Mouse (Mus musculus): ENCODE data around the gene Fmnl2. TPM values are rescaled to one million over a fixed set of nuclear protein-coding genes. Genes with fewer than 3 reads are reported as not detected.

The Fmnl2 gene
- polyA plus RNA-seq, 1 experiment from 2014 or later, result 19.5 TPM

DNA sequence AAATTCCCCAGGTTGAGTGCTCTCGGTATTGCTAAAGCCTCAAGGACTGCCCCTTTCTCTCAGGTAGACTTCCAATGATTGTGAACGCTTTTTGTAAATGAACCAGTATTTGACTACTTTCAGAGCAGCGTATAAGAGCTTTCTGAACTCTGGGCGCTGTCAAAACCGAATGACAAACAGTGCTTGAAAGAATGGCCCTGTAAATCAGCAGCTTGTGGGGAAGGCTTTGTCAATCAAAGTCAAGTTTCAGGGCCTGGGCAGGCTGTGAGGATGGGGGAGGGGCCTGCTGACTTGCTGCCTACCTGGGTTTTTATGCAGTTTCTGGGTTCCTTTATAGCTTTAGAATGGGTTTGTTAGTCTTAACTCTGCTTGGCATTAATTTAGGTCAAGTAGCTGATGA is 56.1 kb downstream of the Fmnl2 start:
- Histone ChIP-seq H3K36me3 (ENCODE audit: control insufficient read depth, insufficient read depth, low read length) (no peaks in the 10 kb centered on the region), H3K4me3 (ENCODE audit: low read depth, low read length) (no peak overlapping the region), H3K9me3 (ENCODE audit: control insufficient read depth, low read length) (no peaks in the 10 kb centered on the region), H3K4me1 (replicated peaks; ENCODE audit: control insufficient read depth, insufficient read depth, low read length) (no peaks in the 10 kb centered on the region), H3K27me3 (ENCODE audit: control insufficient read depth, insufficient read depth, low read length) (no peaks in the 10 kb centered on the region), H3K9ac (ENCODE audit: low read depth, low read length) (no peak overlapping the region), H3K4me2 (replicated peaks; ENCODE audit: low read depth, low read length) (no peak overlapping the region), H3K27ac (ENCODE audit: low read depth, low read length) (no peak overlapping the region)
- 17% methylated on average over 5 of the region's 5 CpGs for WGBS
- no peak for ATAC-seq (ENCODE audit: low FRiP score)
- DNase-seq (ENCODE audit: low spot score), result no peak

GRCm38 (mm10) chr2:52915536-52915935 is 57.9 kb downstream of the Fmnl2 start:
- H3K4me1 ChIP-seq (replicated peaks; ENCODE audit: control insufficient read depth, insufficient read depth, low read length), result no peaks in the 10 kb centered on the region
- DNase-seq (ENCODE audit: low spot score) (no peak), ATAC-seq (ENCODE audit: low FRiP score) (no peak)
- no peak overlapping the region for H3K9ac ChIP-seq (ENCODE audit: low read depth, low read length)
- no peaks in the 10 kb centered on the region for H3K9me3 ChIP-seq (ENCODE audit: control insufficient read depth, low read length)
- H3K4me2 ChIP-seq (replicated peaks; ENCODE audit: low read depth, low read length), result no peak overlapping the region
- WGBS, result 88% methylated on average over 5 of the region's 5 CpGs
- no peaks in the 10 kb centered on the region for H3K27me3 ChIP-seq (ENCODE audit: control insufficient read depth, insufficient read depth, low read length)
- no peaks in the 10 kb centered on the region for H3K36me3 ChIP-seq (ENCODE audit: control insufficient read depth, insufficient read depth, low read length)
- no peak overlapping the region for H3K4me3 ChIP-seq (ENCODE audit: low read depth, low read length)
- H3K27ac ChIP-seq (ENCODE audit: low read depth, low read length), result no peak overlapping the region

DNA sequence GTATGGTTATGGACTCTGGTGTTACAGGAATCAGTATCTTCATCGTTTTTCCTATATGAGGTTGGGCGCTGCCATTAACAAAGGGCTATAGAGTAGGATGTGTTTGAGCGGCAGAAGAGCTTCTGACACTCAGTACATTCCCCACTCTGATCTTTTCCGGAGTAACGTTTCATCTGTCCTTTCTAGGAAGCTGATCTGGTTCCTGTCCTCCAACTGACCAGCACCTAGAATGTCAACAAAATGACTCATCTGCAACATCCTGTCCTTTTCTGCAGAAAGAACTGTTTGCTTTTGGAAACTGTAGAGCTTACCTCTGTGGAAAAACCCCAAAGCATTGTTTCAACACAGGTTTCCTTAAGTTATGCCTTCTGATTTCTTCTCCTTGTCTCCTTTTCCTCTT is 60.4 kb downstream of the Fmnl2 start:
- H3K36me3 ChIP-seq (ENCODE audit: control insufficient read depth, insufficient read depth, low read length), result no peaks in the 10 kb centered on the region
- WGBS, result 85% methylated on average over 5 of the region's 5 CpGs
- H3K4me3 ChIP-seq (ENCODE audit: low read depth, low read length), result no peak overlapping the region
- H3K9ac ChIP-seq (ENCODE audit: low read depth, low read length), result no peak overlapping the region
- no peaks in the 10 kb centered on the region for H3K27me3 ChIP-seq (ENCODE audit: control insufficient read depth, insufficient read depth, low read length)
- no peak overlapping the region for H3K27ac ChIP-seq (ENCODE audit: low read depth, low read length)
- ATAC-seq (ENCODE audit: low FRiP score), result no peak
- no peaks in the 10 kb centered on the region for H3K4me1 ChIP-seq (replicated peaks; ENCODE audit: control insufficient read depth, insufficient read depth, low read length)
- no peak overlapping the region for H3K4me2 ChIP-seq (replicated peaks; ENCODE audit: low read depth, low read length)
- DNase-seq (ENCODE audit: low spot score), result no peak
- H3K9me3 ChIP-seq (ENCODE audit: control insufficient read depth, low read length), result no peaks in the 10 kb centered on the region

GRCm38 (mm10) chr2:52920701-52921435 is 63.2 kb downstream of the Fmnl2 start:
- Histone ChIP-seq H3K9ac (ENCODE audit: low read depth, low read length) (no peak overlapping the region), H3K9me3 (ENCODE audit: control insufficient read depth, low read length) (no peaks in the 10 kb centered on the region), H3K4me3 (ENCODE audit: low read depth, low read length) (no peak overlapping the region), H3K36me3 (ENCODE audit: control insufficient read depth, insufficient read depth, low read length) (no peaks in the 10 kb centered on the region), H3K4me1 (replicated peaks; ENCODE audit: control insufficient read depth, insufficient read depth, low read length) (no peaks in the 10 kb centered on the region), H3K27ac (ENCODE audit: low read depth, low read length) (no peak overlapping the region), H3K27me3 (ENCODE audit: control insufficient read depth, insufficient read depth, low read length) (no peaks in the 10 kb centered on the region), H3K4me2 (replicated peaks; ENCODE audit: low read depth, low read length) (no peak overlapping the region)
- no peak for ATAC-seq (ENCODE audit: low FRiP score)
- 88% methylated on average over 5 of the region's 5 CpGs for WGBS
- no peak for DNase-seq (ENCODE audit: low spot score)

GRCm38 (mm10) chr2:52925062-52925461 is 67.4 kb downstream of the Fmnl2 start:
- Histone ChIP-seq H3K9me3 (ENCODE audit: control insufficient read depth, low read length) (no peaks in the 10 kb centered on the region), H3K27me3 (ENCODE audit: control insufficient read depth, insufficient read depth, low read length) (no peaks in the 10 kb centered on the region), H3K27ac (ENCODE audit: low read depth, low read length) (no peak overlapping the region), H3K36me3 (ENCODE audit: control insufficient read depth, insufficient read depth, low read length) (no peaks in the 10 kb centered on the region), H3K4me3 (ENCODE audit: low read depth, low read length) (no peak overlapping the region), H3K9ac (ENCODE audit: low read depth, low read length) (no peak overlapping the region), H3K4me1 (replicated peaks; ENCODE audit: control insufficient read depth, insufficient read depth, low read length) (peaks cover 5% of the 10 kb centered on the region), H3K4me2 (replicated peaks; ENCODE audit: low read depth, low read length) (no peak overlapping the region)
- WGBS, result 85% methylated on average over 3 of the region's 3 CpGs
- ATAC-seq (ENCODE audit: low FRiP score) (no peak), DNase-seq (ENCODE audit: low spot score) (no peak)

GRCm38 (mm10) chr2:52927381-52927780 is 69.7 kb downstream of the Fmnl2 start:
- H3K4me3 ChIP-seq (ENCODE audit: low read depth, low read length), result no peak overlapping the region
- 40% methylated on average over 3 of the region's 3 CpGs for WGBS
- ATAC-seq (ENCODE audit: low FRiP score), result no peak
- H3K27ac ChIP-seq (ENCODE audit: low read depth, low read length), result no peak overlapping the region
- DNase-seq (ENCODE audit: low spot score), result no peak
- H3K36me3 ChIP-seq (ENCODE audit: control insufficient read depth, insufficient read depth, low read length), result no peaks in the 10 kb centered on the region
- H3K4me1 ChIP-seq (replicated peaks; ENCODE audit: control insufficient read depth, insufficient read depth, low read length), result peaks cover 5% of the 10 kb centered on the region
- no peaks in the 10 kb centered on the region for H3K27me3 ChIP-seq (ENCODE audit: control insufficient read depth, insufficient read depth, low read length)
- no peaks in the 10 kb centered on the region for H3K9me3 ChIP-seq (ENCODE audit: control insufficient read depth, low read length)
- no peak overlapping the region for H3K4me2 ChIP-seq (replicated peaks; ENCODE audit: low read depth, low read length)
- H3K9ac ChIP-seq (ENCODE audit: low read depth, low read length), result no peak overlapping the region

DNA sequence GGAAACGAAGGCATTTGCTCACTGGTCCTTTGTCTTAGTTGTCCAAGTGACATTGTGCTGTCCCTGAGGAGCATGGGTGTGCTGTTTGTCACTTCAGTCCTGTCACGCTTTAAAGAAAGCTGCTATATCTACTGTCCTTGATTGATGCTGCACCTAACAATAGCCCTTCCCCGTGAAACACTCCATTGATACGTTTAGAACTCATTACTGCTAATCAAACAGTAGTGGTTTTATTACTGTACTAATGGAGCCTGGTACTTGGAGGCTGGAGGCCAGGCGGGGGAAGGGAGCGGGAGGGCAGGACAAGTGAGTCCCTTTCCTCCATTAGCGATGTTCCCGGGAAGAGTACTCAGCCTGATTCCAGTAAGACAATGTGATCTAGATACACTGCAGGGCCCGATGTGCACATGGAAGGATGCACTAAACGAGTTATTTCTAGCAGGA is 70.2 kb downstream of the Fmnl2 start:
- H3K4me1 ChIP-seq (replicated peaks; ENCODE audit: control insufficient read depth, insufficient read depth, low read length), result peaks cover 5% of the 10 kb centered on the region
- no peak overlapping the region for H3K4me2 ChIP-seq (replicated peaks; ENCODE audit: low read depth, low read length)
- H3K9ac ChIP-seq (ENCODE audit: low read depth, low read length), result no peak overlapping the region
- H3K27me3 ChIP-seq (ENCODE audit: control insufficient read depth, insufficient read depth, low read length), result no peaks in the 10 kb centered on the region
- no peaks in the 10 kb centered on the region for H3K9me3 ChIP-seq (ENCODE audit: control insufficient read depth, low read length)
- peak; percentile 82 for ATAC-seq (ENCODE audit: low FRiP score)
- peak; percentile 40 for DNase-seq (ENCODE audit: low spot score)
- H3K4me3 ChIP-seq (ENCODE audit: low read depth, low read length), result no peak overlapping the region
- H3K27ac ChIP-seq (ENCODE audit: low read depth, low read length), result peak overlapping the region; percentile 31; the same call in 1 of the 2 replicates
- 31% methylated on average over 10 of the region's 10 CpGs for WGBS
- no peaks in the 10 kb centered on the region for H3K36me3 ChIP-seq (ENCODE audit: control insufficient read depth, insufficient read depth, low read length)

DNA sequence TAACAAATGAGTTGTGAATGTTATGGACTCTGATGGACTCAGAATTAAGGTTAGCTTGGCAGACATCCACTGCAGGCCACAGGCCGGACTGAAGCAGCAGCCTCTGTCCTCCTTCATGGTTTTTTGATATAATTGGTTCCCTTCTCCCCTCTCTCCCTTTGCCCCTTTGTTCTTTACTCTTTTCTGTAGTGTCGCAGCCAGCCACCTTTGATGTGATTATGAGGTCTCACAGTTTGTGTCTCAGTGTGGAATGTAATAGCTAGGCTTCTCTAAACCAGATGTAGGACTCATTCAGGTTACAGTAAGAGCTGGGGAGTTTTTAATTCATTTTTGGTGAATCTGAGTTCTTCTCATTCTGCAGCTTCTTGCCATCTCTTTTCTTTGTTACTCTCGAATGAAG is 70.7 kb downstream of the Fmnl2 start:
- no peak for DNase-seq (ENCODE audit: low spot score)
- Histone ChIP-seq H3K4me3 (ENCODE audit: low read depth, low read length) (no peak overlapping the region), H3K9ac (ENCODE audit: low read depth, low read length) (no peak overlapping the region), H3K27me3 (ENCODE audit: control insufficient read depth, insufficient read depth, low read length) (no peaks in the 10 kb centered on the region), H3K36me3 (ENCODE audit: control insufficient read depth, insufficient read depth, low read length) (no peaks in the 10 kb centered on the region), H3K27ac (ENCODE audit: low read depth, low read length) (peak overlapping the region; percentile 31; the same call in 1 of the 2 replicates), H3K9me3 (ENCODE audit: control insufficient read depth, low read length) (no peaks in the 10 kb centered on the region), H3K4me1 (replicated peaks; ENCODE audit: control insufficient read depth, insufficient read depth, low read length) (peaks cover 5% of the 10 kb centered on the region), H3K4me2 (replicated peaks; ENCODE audit: low read depth, low read length) (no peak overlapping the region)
- WGBS, result 41% methylated on average over 3 of the region's 3 CpGs
- ATAC-seq (ENCODE audit: low FRiP score), result no peak

- no peak overlapping the region for H3K9ac ChIP-seq (ENCODE audit: low read depth, low read length)
- no peak overlapping the region for H3K4me3 ChIP-seq (ENCODE audit: low read depth, low read length)
- H3K36me3 ChIP-seq (ENCODE audit: control insufficient read depth, insufficient read depth, low read length), result no peaks in the 10 kb centered on the region
- H3K4me1 ChIP-seq (replicated peaks; ENCODE audit: control insufficient read depth, insufficient read depth, low read length), result peaks cover 5% of the 10 kb centered on the region
- H3K27me3 ChIP-seq (ENCODE audit: control insufficient read depth, insufficient read depth, low read length), result no peaks in the 10 kb centered on the region
- DNase-seq (ENCODE audit: low spot score) (no peak), ATAC-seq (ENCODE audit: low FRiP score) (no peak)
- H3K9me3 ChIP-seq (ENCODE audit: control insufficient read depth, low read length), result no peaks in the 10 kb centered on the region
- no peak overlapping the region for H3K27ac ChIP-seq (ENCODE audit: low read depth, low read length)
- WGBS, result 89% methylated on average over 5 of the region's 5 CpGs
- H3K4me2 ChIP-seq (replicated peaks; ENCODE audit: low read depth, low read length), result no peak overlapping the region
These were observed 72.6 kb downstream of the Fmnl2 start for GRCm38 (mm10) chr2:52930106-52930868.

Measured in hindbrain, embryonic 11.5 days (tissue).